Mouse (Mus musculus) cerebellum, adult 9-10 months (tissue): Measurements from ENCODE around the gene Lrig3.

Experiments
- DNase-seq: peaks from one replicate; pipeline ENCODE4 v3.0.0; 2022

Gene Lrig3

DNA sequence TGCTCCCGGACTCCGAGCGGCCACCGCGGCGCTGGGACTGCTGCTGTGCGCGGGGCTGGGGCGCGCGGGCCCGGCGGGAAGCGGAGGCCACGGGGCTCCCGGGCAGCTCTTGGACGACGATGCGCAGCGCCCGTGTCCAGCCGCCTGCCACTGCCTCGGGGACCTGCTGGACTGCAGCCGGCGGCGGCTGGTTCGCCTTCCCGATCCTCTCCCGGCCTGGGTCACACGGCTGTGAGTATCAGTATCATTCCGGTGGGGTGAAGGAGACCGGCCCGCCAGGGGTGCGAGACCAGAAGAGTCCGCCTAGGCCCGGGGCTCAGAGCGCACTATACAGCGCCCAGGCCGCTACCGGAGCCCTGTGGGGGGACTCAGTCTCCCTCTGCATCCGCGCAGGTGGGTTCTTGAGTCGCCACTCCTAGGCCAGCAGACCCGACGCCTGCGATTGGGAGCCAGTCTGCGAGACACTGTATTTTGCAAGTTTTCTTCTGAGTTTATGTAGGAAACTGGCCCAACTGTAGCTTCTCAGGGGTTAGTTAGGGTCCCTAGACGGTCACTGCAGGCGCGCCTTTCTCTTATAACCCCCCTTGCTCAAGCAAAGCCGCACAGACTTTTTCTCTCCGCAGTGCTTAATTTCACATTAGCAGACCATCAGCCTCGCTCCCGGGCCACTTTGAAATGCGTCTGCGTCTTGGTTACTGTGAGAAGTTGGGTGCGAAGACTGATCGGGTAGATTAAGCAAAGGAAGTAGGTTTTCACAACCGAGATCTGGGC, 698 bp downstream of the Lrig3 start:
- DNase-seq: no peak

DNA sequence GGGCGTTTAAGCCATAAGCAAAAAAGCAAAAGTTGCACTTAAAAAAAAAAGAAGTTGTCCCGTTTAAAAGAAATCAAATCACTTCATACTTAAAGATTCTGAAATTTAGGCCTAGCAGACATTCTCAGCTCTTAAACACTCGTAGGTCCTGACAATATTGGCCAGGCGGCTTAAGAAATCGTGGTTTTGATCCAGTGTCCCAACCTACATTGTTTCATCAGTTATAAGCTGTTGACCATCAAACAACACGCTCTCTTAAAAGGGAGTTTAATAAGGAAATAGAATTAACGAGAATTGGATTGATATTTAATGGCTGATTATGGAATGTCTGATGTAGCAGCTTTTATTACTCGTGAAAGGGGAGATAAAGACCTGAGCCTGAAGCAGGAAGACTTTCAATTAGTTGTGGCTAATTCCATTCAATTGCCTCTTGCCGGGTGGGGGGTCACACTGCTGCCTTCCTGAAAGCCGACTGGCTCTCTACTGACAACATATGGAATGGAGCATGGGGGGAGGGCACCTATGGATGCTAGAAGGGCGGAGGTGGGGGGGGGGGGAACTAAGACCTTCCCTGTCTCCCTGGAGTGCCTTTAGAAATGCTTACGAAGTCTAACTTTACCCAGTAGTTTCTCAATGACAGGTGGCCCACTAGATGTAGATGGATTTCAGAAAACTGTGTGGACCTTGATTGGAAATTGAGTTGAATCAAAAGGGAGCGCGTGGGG, 1.6 kb downstream of the Lrig3 start:
- DNase-seq: no peak

DNA sequence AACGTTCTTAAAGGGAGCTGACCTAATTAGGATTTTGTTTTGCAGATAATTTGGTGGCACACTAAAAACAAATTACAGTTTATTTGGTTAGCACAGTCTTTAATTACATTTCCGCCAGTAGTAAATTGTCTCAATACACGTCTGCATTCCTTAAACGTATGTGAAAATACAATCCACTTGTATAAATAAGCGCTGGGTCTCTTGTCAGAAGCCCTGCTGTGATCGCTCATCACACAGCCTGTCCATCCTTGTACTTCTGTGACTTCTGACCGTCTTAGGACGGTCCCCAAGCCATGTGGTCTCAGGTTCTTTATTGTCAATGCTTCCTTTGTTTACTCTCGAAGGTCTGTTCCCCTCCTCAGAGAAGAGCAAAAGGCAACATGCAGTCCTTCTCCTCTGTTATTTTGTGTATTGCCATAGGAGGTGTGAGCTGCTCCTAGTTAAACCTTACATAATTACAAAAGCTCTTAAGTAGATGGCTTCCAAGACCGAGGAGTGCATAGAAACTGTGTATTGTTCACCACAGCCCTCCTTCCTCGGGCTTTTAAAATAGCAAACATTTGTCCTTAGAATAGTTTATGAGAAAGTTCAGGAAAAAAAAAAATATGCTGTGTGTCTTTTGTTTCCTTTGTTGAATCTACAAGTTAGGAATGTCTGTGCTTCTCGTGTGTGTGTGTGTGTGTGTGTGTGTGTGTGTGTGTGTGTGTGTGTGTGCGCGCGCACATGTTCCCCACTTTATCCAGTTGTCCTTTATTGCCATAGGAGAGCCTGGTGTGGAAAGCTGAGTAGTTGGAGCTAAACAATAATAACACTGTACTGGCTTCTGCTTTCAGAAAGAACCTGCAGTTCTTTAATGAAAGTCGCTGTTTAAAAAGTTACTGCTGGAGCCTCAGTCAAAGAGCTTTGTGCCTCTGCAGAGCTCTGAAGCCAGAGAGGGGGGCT, 2.5 kb downstream of the Lrig3 start:
- DNase-seq: no peak

DNA sequence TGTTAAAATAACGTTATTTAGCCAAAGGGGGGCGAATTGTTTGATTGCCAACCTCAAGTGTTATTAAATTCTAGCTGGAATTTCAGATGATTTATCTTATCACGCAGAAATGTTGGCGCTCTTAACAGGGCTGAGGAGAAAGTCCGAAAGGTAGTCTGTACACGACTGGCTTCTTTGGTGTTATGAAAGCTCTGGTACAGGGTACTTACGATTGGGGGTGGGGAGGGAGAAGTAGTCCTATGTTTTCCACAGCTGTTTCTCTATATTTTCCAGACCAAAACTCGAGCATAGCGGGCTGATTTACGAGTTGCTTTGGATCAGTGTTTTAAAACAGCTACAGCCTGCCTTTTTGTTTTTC, 3.1 kb downstream of the Lrig3 start:
- no peak for DNase-seq

DNA sequence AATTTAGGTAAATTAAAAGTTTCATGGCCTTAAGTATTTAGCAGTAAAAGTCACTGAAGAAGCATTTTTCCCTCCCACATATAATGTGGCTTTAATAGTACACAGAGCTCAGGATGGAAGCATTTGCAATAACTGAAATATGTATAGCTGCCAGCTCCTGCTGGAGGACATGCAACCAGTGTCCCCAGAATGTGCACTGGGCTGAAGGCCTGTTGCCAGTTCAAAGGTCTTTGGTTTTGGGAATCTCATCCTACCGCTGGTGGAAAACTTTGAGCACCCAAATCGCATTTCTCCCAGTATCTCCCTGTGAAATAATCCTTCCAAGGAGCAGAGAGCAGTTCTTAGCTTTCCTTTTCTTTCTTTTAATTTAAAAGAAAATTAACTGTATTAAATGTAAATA, 4.1 kb downstream of the Lrig3 start:
- no peak for DNase-seq

DNA sequence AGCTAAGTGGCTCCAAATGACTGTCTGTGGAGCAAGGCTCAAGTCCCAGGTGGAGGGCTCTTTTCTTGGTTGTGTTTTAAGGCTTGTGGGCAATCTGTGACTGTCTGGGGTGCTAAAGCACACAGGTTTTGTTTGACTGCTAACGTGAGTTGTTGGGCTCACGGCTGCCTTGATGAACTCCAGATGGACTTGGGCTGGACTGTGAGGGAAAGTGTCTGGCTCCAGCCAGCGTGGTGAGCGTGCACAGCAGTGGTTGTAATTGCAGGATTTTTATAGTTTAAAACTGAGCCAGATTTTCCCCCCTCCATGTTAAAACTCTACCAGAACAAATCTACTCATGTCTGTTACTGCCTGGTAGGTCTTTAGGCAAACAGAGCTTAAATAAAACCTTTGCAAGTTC, 4.5 kb downstream of the Lrig3 start:
- DNase-seq: no peak

DNA sequence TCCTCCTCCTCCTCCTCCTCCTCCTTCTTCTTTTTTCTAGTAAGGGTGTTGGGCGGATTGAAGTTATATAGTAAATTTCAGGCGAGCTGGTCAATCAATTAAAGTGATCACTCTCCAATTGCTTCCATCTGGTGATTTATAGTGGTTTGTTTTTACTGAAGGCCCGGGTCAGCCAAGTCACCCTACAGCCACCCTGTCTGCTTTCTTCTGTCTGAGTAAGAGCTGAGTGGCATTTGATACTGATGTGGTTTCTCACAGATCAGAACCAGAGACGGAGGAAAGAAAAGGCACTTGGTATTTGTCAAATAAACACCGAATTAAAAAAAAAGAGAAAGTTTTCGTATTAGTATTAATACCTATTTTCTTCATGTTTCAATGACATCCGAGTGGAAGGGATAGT, 7.8 kb downstream of the Lrig3 start:
- no peak for DNase-seq

DNA sequence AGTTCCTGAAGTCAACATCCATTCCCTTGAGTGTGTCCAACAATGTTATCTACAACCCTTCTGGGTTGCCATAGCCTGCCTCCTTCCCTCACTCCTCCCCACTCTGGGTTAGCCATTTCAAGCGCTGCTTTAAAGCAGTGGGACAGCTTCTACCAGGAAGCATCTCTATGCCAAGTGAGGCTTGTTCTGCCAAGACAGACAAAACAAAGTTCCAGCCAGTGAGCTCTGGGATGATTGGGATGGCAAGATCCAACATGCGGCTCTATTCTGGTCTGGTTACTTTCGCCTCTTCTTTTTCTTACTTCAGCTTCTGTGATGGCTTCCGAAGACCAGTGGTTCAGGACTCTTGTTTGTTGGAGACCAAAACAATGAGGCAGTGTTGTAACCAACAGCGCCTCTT, 16.0 kb downstream of the Lrig3 start:
- no peak for DNase-seq

DNA sequence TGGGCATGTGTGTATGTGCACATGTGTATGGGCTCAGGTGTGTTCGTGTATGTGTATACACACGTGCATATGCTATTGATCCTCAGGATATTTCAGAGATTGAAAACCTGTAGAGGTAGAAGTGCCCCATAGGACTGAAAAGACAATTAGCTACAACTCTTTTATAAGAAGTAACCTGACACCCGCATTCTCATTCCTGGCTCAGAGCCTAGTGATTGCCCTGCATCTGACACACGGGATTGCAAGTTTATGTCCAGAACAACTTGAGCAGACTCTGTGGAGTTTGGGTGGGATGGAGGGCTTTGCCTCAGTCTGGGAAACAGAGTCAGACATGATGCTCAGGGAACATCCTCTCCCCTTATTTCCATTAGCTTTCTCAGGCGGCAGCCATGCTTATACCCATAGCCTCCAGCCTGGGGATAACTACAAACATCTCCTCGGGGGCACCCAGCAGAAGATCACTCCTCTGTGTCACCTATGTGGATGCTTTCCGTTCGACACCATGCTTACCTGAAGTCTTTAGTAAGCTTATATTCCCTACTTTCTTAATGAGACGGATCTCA, 18.6 kb downstream of the Lrig3 start:
- no peak for DNase-seq

DNA sequence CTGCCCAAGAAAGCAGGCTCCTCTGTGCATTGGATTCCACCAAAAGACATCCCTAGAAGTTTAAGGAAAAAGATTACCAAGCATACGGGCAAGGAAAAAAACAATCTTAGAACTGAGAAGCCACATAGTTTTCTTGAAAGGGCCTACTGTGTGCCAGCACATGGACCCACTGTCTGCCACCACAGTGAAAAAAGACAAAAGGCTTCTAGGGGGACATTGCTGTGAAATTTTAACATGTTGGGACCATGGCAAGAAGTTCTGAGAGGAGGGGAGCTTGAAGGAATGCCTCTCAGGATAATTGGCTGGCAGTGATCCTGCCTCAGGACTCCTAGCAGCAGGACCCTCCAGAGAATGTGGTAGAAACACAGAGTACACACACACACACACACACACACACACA, 19.8 kb downstream of the Lrig3 start:
- DNase-seq: no peak

DNA sequence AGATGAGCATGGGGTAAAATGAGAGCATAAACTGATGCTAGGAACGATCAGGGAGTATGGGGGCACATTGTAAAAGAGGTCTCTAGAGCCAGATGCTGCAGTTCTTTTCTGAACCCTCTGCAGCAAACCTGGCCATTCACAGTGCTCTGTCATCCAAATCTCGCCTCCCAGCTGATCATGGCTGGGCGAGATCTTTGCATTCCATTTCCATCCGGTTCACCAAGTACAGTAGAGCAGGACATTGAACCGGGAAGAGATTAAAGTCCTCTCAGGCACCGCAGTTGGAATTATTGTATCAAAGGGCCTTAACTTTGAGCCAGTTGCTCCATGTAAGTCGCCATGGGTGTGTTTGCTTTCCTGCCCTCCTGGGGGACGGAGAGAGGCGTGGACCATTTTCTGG, 20.5 kb downstream of the Lrig3 start:
- no peak for DNase-seq

DNA sequence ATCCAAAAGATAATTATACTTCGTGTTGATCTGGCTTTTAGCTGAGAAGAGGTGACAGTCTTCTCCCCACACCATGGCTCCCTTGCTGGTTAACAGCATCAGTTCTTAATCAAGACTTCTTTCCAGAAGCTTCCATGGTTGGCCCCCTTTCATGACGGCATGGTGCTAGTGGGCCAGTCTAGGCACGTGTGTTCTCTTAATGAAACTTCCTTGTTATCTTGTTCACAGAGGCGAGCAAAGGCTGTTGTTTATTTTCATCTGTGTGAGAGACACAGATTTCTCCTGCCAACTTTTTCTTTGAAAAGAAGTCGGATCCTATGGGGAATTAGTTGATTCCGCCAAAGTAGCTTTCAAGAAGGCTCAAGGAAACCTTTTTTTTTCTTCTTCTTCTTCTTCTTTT, 21.3 kb downstream of the Lrig3 start:
- DNase-seq: no peak

DNA sequence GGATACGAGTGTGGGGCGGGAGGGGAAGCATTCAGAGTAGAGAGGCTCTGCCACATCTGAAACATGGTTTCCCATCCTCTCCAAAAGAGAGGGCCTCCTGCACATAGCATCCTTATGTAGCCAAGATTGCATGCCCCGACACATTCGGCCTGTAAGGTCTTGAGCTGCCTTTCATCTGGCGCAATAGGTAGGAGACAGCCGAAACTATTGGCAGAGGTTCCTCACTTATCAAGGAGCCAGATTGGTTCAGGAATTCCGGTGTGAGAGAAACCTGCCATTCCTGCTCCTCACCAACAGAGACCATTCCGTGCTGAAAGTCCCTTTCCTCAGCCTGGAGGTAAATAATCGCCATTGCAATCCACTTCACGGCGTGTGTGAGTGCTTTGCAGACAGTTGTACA, 22.1 kb downstream of the Lrig3 start:
- no peak for DNase-seq

DNA sequence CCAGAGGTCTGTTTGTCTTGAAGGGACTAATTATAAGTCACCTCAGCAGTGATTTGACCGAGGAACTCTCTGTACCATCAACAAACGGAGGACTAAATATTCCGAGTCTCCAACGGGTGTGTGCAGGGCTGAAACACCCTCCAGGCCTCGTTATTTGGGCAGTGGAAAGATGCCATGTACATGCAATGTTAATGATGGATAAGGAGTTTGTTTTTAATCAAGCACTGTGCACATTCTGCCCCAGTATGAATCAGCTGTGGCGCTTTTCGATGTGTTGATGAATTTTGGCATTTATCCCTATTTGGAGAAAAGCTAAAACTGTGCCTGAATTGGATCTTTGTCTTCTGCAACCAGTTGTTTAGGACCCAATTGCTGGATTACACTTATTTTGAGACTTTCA, 23.9 kb downstream of the Lrig3 start:
- no peak for DNase-seq

DNA sequence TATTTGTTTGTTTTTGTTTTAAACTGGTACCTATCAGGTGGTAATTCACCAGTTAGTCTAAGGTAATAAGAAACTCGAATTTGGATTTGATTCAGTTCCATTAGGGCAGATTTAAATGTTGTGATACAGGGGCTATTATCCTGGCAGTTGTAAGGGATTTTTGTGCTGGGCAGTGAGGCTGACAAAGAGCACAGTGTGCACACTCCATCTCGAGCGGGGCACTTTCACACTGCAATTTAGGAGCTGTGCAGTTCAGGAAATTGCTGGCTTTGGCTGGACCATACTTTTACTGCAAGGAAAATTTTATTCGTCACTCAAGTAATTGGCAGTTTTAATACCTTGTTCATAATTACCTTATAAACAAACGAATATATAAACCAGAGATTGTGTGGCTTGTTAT, 24.4 kb downstream of the Lrig3 start:
- DNase-seq: no peak

DNA sequence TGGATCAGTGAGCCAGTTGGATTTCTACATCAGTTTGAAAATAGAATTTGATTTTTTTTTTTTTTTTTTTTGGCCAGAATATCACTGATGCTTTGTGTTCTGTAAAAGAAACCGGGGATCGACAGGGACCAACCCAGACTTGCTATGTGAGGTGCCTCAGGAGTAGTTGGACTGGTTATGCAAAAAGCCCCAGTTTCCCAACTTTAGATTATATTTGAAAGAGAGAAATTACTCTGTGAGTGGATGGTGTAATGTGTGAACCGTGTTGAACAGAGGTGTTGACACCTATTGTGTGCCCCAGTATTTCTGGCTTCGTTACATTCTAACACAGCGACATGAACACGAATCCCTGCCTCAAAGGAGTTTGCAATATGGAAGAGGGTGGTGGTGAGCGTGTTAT, 25.9 kb downstream of the Lrig3 start:
- no peak for DNase-seq

DNA sequence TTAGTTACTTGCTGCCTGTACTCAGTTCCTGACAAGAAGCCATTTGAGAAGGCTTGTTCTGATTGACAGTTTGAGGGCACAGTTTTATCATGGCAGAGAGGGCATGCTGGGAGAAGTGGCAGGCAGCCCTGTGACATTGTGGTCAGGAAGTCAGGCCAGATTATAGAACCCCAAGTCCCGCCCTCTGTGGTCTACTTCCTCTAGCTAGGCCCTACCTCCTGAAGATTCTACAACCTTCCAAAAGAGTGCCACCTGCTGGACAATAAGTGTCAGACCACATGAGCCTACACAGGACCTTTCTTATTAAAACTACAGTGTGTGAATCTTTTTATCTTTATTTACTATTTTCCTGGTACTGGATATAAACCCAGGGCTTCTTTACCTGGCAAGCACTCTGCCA, 28.9 kb downstream of the Lrig3 start:
- DNase-seq: peak; percentile 37

DNA sequence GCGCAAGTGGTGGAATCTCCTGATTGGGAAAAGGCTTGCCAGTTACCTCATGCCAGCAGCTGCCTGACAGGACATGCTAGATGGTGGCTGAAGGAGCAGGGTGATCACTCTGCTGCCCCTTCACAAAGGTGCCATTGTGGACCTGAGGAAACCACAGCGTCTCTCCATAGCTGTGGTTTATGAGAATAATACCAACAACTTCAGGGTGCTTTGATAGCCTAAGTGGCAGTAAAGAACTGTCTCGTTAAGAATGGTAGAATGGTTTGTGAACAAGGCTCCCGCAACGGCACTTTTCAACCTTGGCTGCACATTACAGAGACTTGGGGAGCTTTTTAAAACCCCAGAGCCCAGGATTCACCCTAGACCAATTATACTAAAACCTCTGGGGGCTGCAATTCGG, 29.7 kb downstream of the Lrig3 start:
- no peak for DNase-seq

DNA sequence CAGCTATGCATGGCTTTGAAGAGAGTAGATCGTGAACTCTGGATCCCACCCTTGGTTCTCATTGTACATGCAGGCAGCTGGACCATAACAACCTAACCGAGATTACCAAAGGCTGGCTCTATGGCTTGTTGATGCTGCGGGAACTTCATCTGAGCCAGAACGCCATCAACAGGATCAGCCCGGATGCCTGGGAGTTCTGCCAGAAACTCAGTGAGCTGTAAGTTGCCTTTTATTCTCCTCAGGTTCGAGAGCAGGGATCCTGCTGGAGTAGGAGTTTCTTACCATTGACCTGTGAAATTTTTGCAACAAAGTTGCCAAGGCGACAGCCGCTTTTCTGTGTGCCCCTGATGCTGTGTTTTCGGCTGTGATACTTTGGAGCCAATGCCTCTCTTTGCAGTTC, 31.0 kb downstream of the Lrig3 start:
- peak; percentile 15 for DNase-seq

DNA sequence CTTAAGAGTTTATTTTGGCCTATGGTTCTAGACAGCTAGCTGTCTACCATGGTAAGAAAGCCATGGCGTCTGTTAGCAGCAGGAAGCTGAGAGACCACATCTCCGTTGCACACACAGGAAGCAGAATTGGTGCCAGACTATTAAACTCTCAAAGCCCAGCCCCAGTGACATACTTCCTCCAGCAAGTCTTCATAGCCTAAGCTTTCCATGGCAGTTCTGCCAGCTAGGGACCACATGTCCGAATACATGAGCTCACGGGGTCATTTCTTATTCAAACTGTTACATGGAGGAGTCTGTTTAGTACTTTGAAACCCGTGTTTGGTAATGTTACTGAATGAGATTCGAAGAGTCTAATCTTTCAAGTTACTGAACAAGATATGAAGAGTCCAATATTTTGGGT, 33.6 kb downstream of the Lrig3 start:
- no peak for DNase-seq

DNA sequence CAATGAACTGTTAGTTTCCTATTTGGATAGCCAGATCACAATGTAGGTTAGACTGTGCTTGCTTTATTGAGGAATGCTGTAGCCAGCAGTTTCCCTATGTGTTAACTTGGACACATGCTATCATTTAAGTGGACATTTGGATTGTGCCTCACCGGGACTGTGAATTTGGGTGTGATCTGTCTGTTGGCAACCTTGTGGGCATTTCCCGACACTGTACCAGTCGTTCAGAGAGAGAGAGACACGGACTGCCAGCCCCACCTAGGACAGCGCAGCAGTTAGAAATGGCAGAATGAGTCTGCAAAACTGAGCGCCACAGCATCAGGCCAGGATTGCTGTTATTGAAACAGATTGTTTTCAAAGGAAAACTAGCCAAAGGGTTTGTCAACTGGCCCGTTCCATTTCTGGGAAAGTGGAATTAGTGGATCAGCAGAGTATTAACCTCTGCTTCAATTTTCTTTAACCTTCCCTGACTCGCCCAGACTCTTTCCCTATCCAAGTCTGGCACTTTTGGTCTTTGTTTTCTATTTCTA, 35.0 kb downstream of the Lrig3 start:
- DNase-seq: no peak

DNA sequence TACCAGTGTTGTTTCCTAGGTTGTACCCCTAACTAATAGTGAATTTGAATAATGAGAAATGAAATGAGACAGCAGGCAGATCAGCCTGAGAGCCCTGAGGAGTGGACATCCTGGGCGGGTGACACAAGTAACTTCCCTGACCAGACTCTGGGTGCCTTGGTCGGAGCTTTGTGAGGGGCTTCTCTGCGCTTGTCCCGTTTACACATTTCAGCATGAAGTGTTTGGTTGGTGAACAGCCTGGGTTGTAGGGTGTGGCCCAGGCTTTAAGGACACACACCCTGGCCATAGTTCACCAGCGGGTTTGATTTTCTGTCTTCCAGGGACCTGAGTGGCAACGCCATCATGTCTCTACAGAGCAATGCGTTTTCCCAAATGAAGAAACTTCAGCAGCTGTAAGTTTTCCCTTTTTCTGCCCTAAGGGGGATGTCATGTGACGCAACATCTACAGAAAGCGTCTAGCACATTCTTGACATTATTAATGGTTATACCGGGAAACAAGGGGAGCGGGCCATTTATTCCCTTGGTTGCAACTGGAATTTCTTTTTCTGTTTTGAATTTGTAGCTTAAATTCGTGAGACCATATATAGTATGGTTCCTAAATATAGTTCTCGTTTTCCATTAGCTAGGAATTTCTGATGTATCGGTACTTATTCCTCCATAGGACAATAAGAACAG, 36.2 kb downstream of the Lrig3 start:
- DNase-seq: no peak
